Mouse (Mus musculus): ENCODE results near the gene Lxn.
A peak's percentile ranks its signal among the peaks of the same experiment; 100 is the strongest.

Lxn gene

DNA sequence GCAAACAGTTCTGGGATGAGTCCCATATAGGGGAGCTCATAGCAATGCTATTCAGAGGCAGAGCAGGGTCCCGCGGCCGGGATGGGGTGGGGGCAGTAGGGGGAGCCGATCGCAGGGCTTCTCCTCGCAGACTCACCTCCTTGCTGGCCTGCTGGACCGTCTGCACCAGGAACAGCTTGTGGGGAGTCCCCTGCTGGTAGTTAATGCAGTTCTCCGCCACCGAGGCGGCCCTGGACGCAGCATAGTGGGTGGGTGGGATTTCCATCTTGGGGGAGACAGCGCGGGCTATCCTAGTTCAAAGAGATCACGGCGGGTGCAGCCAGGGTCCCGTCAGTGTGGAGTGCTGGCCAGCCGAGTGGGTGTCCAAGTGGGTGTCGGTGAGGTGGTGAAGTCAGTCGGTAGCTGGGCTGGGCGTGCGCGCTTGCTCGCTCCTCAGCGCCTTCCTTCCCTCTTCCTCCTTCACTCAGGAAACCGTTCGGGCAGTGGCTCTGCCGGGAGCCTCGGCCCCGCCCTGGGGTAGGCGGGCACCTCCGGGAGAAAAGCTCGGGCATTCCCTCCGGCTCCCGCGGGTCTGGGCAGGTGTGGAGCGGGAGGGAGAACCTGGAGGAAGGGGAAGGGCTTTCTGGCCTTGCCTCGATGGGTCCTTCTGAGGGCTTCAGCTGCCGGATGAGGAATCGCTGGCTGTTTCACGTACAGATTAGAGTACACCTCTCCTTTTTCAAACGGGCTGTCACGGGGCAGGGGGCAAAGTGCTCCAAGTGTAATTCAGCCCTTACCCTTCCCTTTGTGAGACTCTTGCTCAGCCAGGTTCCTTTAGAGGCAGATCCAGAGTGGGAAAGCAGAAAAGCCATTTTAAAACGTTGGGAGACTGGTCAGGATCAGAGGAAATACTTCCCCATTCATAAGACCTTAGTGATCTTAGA, at the start of gene Lxn:
Gene Lxn (minus strand): TSS at position 477 of the 923 bp plus-strand sequence.
- DNase-seq (ENCODE audit: low spot score in 2 of 2) = peak; percentile 31 to 39

- peak; percentile 59 to 75 for DNase-seq (ENCODE audit: low spot score in 2 of 2)
Observed at GRCm38 (mm10) chr3:67512807-67513206, 49.1 kb upstream of the Lxn start.

- no peak for DNase-seq (ENCODE audit: low spot score in 2 of 2)
Observed at GRCm38 (mm10) chr3:67508216-67508892, 44.6 kb upstream of the Lxn start.

DNA sequence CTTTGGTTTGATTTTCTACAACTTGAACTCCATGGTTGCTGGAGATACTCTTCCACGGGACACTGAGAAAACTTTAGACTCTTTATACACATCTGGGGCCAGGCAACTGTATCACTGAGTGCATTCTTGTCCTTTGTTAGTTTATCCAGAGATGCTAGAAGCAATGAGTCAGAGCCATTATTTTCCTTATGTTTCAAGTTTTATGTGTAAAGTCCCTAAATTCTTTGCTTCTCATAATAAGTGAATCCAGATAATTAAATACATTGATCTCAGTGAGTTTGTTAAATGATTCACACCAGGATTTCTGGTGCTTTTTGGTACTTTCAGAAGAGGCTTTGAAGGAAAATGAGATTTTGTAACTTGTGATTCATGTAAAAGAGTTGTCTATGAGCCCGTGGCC, 41.6 kb upstream of the Lxn start:
- no peak for DNase-seq (ENCODE audit: low spot score in 2 of 2)

- no peak for DNase-seq (ENCODE audit: low spot score in 2 of 2)
Observed at GRCm38 (mm10) chr3:67503878-67504277, 40.2 kb upstream of the Lxn start.

DNA sequence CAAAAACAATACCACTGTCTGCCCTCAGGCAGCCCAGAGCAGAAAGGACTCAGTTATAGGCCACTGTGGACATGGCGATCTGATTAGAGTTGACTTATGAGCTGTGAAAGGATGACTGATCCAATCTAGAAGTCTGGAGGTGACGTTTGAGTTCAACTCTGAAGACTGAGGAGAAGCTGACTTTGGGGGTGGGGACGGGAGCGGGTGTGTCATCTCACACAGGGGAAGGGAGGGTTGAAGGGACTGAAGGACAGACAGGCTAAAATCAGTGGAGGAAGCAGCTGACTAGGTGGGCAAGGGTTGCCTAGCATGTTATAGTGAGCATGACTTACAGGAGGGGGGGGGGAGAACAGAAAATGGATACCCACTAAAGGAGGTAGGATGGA, 35.7 kb upstream of the Lxn start:
- no peak for DNase-seq (ENCODE audit: low spot score in 2 of 2)

GRCm38 (mm10) chr3:67498773-67499405, 35.2 kb upstream of the Lxn start:
- no peak for DNase-seq (ENCODE audit: low spot score in 2 of 2)

DNA sequence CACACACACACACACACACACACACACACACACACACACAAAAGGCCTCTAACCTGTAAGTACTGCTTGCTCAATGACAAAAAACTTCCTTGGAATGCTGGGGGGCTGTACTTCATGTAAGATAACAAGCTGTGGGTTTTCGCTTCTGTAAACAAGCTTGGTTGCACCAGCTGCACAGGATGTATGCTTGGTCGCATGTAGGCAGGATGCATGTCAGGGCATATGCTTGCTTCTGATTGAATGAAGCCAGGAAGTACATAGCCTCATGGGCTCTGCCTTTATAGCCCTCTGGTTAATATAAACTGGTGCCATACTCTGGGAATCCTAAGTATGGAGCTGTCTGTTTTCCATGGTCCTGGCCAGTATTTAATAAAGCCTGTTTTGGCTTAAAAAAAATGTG, 34.3 kb upstream of the Lxn start:
- peak; percentile 38 to 42 for DNase-seq (ENCODE audit: low spot score in 2 of 2)

- peak; percentile 12 to 14 for DNase-seq (ENCODE audit: low spot score in 2 of 2)
Observed at GRCm38 (mm10) chr3:67496310-67496709, 32.6 kb upstream of the Lxn start.

- DNase-seq (ENCODE audit: low spot score in 2 of 2) = no peak
Observed at GRCm38 (mm10) chr3:67493132-67493531, 29.4 kb upstream of the Lxn start.

- no peak for DNase-seq (ENCODE audit: low spot score in 2 of 2)
Observed at GRCm38 (mm10) chr3:67492086-67492869, 28.6 kb upstream of the Lxn start.

DNA sequence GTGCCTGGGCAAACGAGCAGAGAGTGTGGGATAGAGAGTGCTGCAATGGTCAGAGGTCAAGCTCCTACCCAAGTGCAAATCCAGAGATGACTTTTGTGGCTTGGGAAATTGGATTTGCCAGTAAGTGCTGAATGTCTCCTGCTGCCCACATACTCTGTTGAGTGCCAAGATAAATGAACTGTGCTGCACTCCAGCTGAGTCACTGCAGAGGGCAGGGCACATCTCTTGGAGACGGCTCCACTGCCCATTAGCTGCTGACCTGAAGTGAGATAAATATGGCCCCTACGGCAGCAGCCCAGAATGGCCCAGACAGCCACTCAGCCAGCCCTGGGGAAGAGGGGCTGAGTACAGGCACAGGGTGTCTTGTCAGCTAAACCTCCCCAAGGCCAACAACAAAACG, 26.4 kb upstream of the Lxn start:
- DNase-seq (ENCODE audit: low spot score in 2 of 2) = no peak

- no peak for DNase-seq (ENCODE audit: low spot score in 2 of 2)
Observed at GRCm38 (mm10) chr3:67485233-67485632, 21.5 kb upstream of the Lxn start.

DNA sequence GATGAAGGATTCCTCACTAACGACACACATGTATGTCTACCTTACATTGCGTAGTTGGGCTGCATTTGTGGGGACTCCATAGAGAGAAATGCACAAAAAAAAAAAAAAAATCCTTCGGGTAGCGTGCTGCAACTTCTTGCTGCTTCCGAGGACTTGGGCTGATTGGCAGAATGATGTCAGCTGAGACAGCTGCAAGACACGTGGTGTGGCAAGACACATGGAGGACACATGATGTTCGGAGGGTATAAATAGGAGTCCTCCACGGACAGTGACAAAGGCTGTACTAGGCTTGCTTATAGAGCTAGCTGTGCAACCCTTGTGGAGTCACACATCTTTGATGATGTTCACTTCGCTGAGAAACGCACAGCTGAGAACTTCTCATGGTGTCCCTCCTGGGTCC, 18.7 kb upstream of the Lxn start:
- DNase-seq (ENCODE audit: low spot score in 2 of 2) = no peak

- no peak for DNase-seq (ENCODE audit: low spot score in 2 of 2)
Observed at GRCm38 (mm10) chr3:67479806-67480205, 16.1 kb upstream of the Lxn start.

DNA sequence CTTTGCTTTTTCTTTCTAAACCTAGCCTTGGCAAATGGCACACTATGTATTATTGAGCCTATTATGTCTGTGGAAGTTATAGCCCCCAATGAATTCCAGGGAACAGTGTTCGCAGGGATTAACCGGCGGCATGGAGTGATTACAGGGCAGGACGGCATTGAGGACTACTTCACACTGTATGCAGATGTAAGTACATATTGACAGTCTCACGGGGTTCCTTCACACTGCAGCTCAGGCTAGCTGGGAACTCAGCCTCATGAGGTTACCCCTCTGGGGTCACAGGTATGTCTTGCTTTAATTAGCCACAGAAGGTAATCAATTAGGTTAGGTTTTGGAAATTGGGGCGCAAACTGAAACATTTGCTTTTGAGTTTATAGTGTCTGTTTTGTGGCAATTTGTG, 9.7 kb upstream of the Lxn start:
- DNase-seq (ENCODE audit: low spot score in 2 of 2) = no peak

GRCm38 (mm10) chr3:67471408-67472127, 7.8 kb upstream of the Lxn start:
- DNase-seq (ENCODE audit: low spot score in 2 of 2) = no peak

DNA sequence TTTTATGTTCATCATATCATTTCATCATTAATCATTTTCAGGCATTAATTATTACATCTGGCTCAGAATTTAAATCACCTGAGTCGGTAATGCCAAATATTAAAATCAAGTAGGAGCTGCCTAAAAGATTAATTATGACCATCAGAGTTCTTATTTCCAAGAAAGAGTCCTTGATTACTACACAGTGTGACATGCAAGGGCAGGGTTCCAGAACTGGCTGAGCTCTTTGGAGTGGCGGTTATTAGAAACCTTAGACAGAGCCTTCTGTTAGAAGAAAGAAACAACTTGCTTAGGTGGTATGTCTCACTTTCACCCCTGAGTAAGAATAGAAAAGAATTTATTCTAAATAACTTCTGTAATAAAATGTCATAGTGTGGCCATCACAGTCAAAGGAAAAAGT, 3.6 kb upstream of the Lxn start:
- DNase-seq (ENCODE audit: low spot score in 2 of 2) = no peak

DNA sequence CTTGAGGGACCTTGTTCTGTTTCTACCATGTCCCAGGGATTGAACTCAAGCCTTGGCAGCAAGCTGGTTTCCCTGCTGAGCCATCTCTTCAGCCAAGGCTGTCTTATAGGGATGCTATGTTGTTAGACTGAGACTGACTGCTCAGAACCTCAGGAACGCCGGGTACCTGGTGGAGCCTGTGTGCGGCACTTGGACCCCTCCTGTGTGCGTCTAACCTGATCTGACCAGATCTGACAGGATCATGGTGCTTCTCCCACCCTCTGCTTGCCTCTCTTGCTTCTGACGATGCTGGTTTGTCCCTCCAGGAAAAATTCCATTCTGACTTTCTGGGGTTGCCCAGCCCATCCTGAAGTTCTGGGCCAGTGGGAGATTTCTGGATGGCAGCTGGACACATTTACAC, 2.9 kb upstream of the Lxn start:
- DNase-seq (ENCODE audit: low spot score in 2 of 2) = no peak

GRCm38 (mm10) chr3:67463001-67463400, 725 bp downstream of the Lxn start:
- no peak for DNase-seq (ENCODE audit: low spot score in 2 of 2)

- DNase-seq (ENCODE audit: low spot score in 2 of 2) = no peak
Observed at GRCm38 (mm10) chr3:67462578-67462977, 1.1 kb downstream of the Lxn start.

Measured in spleen, postnatal 36 days (tissue).